Comparison of ENCODE assay signal across 8 mouse cellular contexts in the genomic region with DNA sequence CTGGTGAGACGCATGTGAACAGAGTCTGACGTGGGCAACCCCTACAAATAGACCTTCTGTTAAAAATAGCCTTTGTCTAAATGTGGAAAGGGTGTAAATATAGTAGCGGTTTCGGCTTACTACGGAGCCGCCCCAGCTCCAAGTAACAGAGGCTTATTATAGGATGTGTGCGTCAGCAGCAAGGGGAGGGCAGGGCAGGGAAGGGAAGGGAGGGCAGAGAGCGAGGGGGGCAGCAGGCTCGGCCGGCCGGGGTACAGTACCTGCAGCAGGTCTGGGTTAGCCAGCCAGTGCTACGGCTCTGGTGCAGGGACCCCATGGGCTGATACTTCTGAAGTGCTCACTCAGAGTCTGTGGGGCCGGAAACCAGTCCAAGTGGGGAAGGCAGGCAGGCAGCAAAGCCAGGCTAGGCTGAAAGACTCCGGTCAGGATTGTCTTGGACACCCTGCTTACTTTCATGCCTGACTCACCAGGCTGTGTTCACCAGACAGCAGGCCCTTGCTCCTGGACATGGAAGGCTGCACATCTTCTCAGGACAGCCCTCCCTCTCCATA.
A peak's percentile ranks its signal among the peaks of the same experiment; 100 is the strongest.
DNase-seq lines count a peak whose midpoint lies in the region; ATAC-seq lines count a peak whose summit lies in the region.

No protein-coding gene starts in this region.

- H3K9me3 ChIP-seq in lung, embryonic 16.5 days (ENCODE audit: control insufficient read depth, low read length), result no peaks in the 10 kb centered on the region
- H3K9me3 ChIP-seq in hindbrain, embryonic 14.5 days (ENCODE audit: control insufficient read depth, low read length), result no peaks in the 10 kb centered on the region
- no peaks in the 10 kb centered on the region for H3K9me3 ChIP-seq in limb, embryonic 12.5 days

- H3K4me2 ChIP-seq in lung, embryonic 16.5 days (ENCODE audit: low read depth, low read length), result peak overlapping the region; percentile 54
- peak overlapping the region; percentile 34 for H3K4me2 ChIP-seq in hindbrain, embryonic 14.5 days (replicated peaks)
- H3K4me2 ChIP-seq in limb, embryonic 12.5 days, result peak overlapping the region; percentile 49

- H3K4me3 ChIP-seq in lung, embryonic 16.5 days (ENCODE audit: low read length), result peak overlapping the region; percentile 30
- H3K4me3 ChIP-seq in hindbrain, embryonic 14.5 days (replicated peaks; ENCODE audit: low read length), result no peak overlapping the region
- peak overlapping the region; percentile 12; the same call in 1 of the 2 replicates for H3K4me3 ChIP-seq in limb, embryonic 12.5 days (replicated peaks)

- no peak overlapping the region for H3K27ac ChIP-seq in lung, embryonic 16.5 days (ENCODE audit: low read length)
- no peak overlapping the region for H3K27ac ChIP-seq in hindbrain, embryonic 14.5 days
- H3K27ac ChIP-seq in limb, embryonic 12.5 days, result peak overlapping the region; percentile 93

- peak; percentile 89 for ATAC-seq in lung, embryonic 16.5 days (ENCODE audit: low read depth)
- ATAC-seq in hindbrain, embryonic 14.5 days (ENCODE audit: low FRiP score), result peak; percentile 17; the same call in 1 of the 2 replicates
- ATAC-seq in limb, embryonic 12.5 days (ENCODE audit: insufficient number of reproducible peaks, insufficient read depth, low FRiP score, low TSS enrichment, low read depth), result peak; percentile 89

- DNase-seq in lung, postnatal 14 days, result no peak
- peak; percentile 39 to 40 for DNase-seq in cerebellum, postnatal 10 days
- DNase-seq in gastrocnemius, adult 8-10 months (ENCODE audit: low spot score in 2 of 2), result peak; percentile 55 to 72
- no peak for DNase-seq in hindbrain, embryonic 14.5 days (ENCODE audit: low spot score)
- peak; percentile 94 for DNase-seq in skeletal muscle tissue, adult 2 months (ENCODE audit: low read depth, low spot score)
- DNase-seq in spleen, postnatal 14 days (ENCODE audit: low spot score in 2 of 2), result no peak

- peak overlapping the region; percentile 51 for H3K9ac ChIP-seq in lung, embryonic 16.5 days (ENCODE audit: low read length)
- peak overlapping the region; percentile 0; the same call in 1 of the 2 replicates for H3K9ac ChIP-seq in hindbrain, embryonic 14.5 days
- no peak overlapping the region; the same call in 1 of the 2 replicates for H3K9ac ChIP-seq in limb, embryonic 12.5 days (replicated peaks)

- no peaks in the 10 kb centered on the region for H3K27me3 ChIP-seq in lung, embryonic 16.5 days (ENCODE audit: control insufficient read depth, insufficient read depth, low read depth, low read length)
- no peaks in the 10 kb centered on the region for H3K27me3 ChIP-seq in hindbrain, embryonic 14.5 days (ENCODE audit: control insufficient read depth, insufficient read depth, low read length)
- H3K27me3 ChIP-seq in limb, embryonic 12.5 days, result no peaks in the 10 kb centered on the region

- no peaks in the 10 kb centered on the region for H3K36me3 ChIP-seq in lung, embryonic 16.5 days (ENCODE audit: control insufficient read depth, insufficient read depth, low read length)
- no peaks in the 10 kb centered on the region for H3K36me3 ChIP-seq in hindbrain, embryonic 14.5 days (replicated peaks; ENCODE audit: control insufficient read depth, insufficient read depth)
- no peaks in the 10 kb centered on the region for H3K36me3 ChIP-seq in limb, embryonic 12.5 days

- no peaks in the 10 kb centered on the region; the same call in 1 of the 2 replicates for H3K4me1 ChIP-seq in lung, embryonic 16.5 days (replicated peaks; ENCODE audit: control insufficient read depth, insufficient read depth, low read length)
- 0 out of 2 replicates have a peak, but pooled peaks cover 5% of the 10 kb centered on the region for H3K4me1 ChIP-seq in hindbrain, embryonic 14.5 days (replicated peaks; ENCODE audit: control insufficient read depth, insufficient read depth, low read length)
- H3K4me1 ChIP-seq in limb, embryonic 12.5 days (replicated peaks), result peaks cover 18% of the 10 kb centered on the region

- 20% methylated on average over 10 of the region's 14 CpGs for WGBS in lung, embryonic 16.5 days
- WGBS in hindbrain, embryonic 14.5 days, result 44% methylated on average over 14 of the region's 14 CpGs
- WGBS in limb, embryonic 12.5 days, result 37% methylated on average over 14 of the region's 14 CpGs

Comparison
In these comparisons a context has a peak if more than half of its experiments do, and no peak if none do; other contexts are left out.
1. ATAC-seq: peak in every context shown above with its lines; median percentile 89 in lung, embryonic 16.5 days; 89 in limb, embryonic 12.5 days; 17 in hindbrain, embryonic 14.5 days.
2. DNase-seq: peak in cerebellum, postnatal 10 days (2 of 2), gastrocnemius, adult 8-10 months (2 of 2) and skeletal muscle tissue, adult 2 months (single experiment); none in lung, postnatal 14 days (single experiment), hindbrain, embryonic 14.5 days (single experiment) and spleen, postnatal 14 days (0 of 2).
3. Peak in every context shown above with its lines, with median percentiles within 50 percentile points of each other: H3K4me2 ChIP-seq.